11 mouse cellular contexts compared by ENCODE assay signal in genomic region chr11:101148751-101149150, GRCm38 (mm10). TPM values are rescaled to one million over a fixed set of nuclear protein-coding genes. Genes with fewer than 3 reads are reported as not detected.
A peak's percentile ranks its signal among the peaks of the same experiment; 100 is the strongest.
DNase-seq lines count a peak whose midpoint lies in the region; ATAC-seq lines count a peak whose summit lies in the region.
"Had no signal": no experiment of that assay in that cellular context is flagged by ENCODE, and none has a peak within 500 bp of the region (broad histone marks: within the 10 kb centered on the region; RNA-seq: fewer than 3 reads in every experiment).

No protein-coding gene starts in this region.

- 54% methylated on average over 10 of the region's 10 CpGs for WGBS in kidney, embryonic 14.5 days
- WGBS in embryonic facial prominence, embryonic 10.5 days: 69% methylated on average over 10 of the region's 10 CpGs
- WGBS in limb, embryonic 12.5 days: 65% methylated on average over 10 of the region's 10 CpGs

- H3K4me3 ChIP-seq in kidney, embryonic 14.5 days (ENCODE audit: low read length): no peak overlapping the region
- H3K4me3 ChIP-seq in embryonic facial prominence, embryonic 10.5 days: no peak overlapping the region
- H3K4me3 ChIP-seq in limb, embryonic 12.5 days (replicated peaks): no peak overlapping the region

- H3K9me3 ChIP-seq in kidney, embryonic 14.5 days (ENCODE audit: control insufficient read depth, low read length): no peaks in the 10 kb centered on the region
- H3K9me3 ChIP-seq in embryonic facial prominence, embryonic 10.5 days: no peaks in the 10 kb centered on the region
- H3K9me3 ChIP-seq in limb, embryonic 12.5 days: no peaks in the 10 kb centered on the region
- H3K9me3 ChIP-seq: G1E had no signal

- H3K27ac ChIP-seq in kidney, embryonic 14.5 days (ENCODE audit: low read depth, low read length): peak overlapping the region; percentile 90
- H3K27ac ChIP-seq in embryonic facial prominence, embryonic 10.5 days (replicated peaks): peak overlapping the region; percentile 76
- H3K27ac ChIP-seq in limb, embryonic 12.5 days: peak overlapping the region; percentile 83
- H3K27ac ChIP-seq: macrophage had no signal

- no peaks in the 10 kb centered on the region for H3K36me3 ChIP-seq in kidney, embryonic 14.5 days (ENCODE audit: control insufficient read depth, insufficient read depth, low read length)
- no peaks in the 10 kb centered on the region for H3K36me3 ChIP-seq in embryonic facial prominence, embryonic 10.5 days (replicated peaks)
- H3K36me3 ChIP-seq in limb, embryonic 12.5 days: no peaks in the 10 kb centered on the region
- H3K36me3 ChIP-seq: G1E had no signal

- H3K4me1 ChIP-seq in kidney, embryonic 14.5 days (ENCODE audit: control insufficient read depth, insufficient read depth, low read length): peaks cover 14% of the 10 kb centered on the region
- H3K4me1 ChIP-seq in embryonic facial prominence, embryonic 10.5 days: peaks cover 35% of the 10 kb centered on the region
- H3K4me1 ChIP-seq in limb, embryonic 12.5 days (replicated peaks): peaks cover 21% of the 10 kb centered on the region

- ATAC-seq in kidney, embryonic 14.5 days (ENCODE audit: low FRiP score, low TSS enrichment): no peak
- no peak for ATAC-seq in limb, embryonic 12.5 days (ENCODE audit: insufficient number of reproducible peaks, insufficient read depth, low FRiP score, low TSS enrichment, low read depth)

- 0 out of 2 replicates have a peak overlapping the region, but pooled peaks have one; percentile 18 for H3K9ac ChIP-seq in kidney, embryonic 14.5 days (ENCODE audit: low read depth, low read length)
- H3K9ac ChIP-seq in limb, embryonic 12.5 days (replicated peaks): no peak overlapping the region

- no peaks in the 10 kb centered on the region for H3K27me3 ChIP-seq in kidney, embryonic 14.5 days (ENCODE audit: control insufficient read depth, insufficient read depth, low read length)
- H3K27me3 ChIP-seq in embryonic facial prominence, embryonic 10.5 days (replicated peaks; ENCODE audit: low read depth, poor library complexity, severe bottlenecking): no peaks in the 10 kb centered on the region
- H3K27me3 ChIP-seq in limb, embryonic 12.5 days: no peaks in the 10 kb centered on the region

- no peak overlapping the region; the same call in 1 of the 2 replicates for H3K4me2 ChIP-seq in kidney, embryonic 14.5 days (replicated peaks; ENCODE audit: low read depth, low read length)
- 0 out of 2 replicates have a peak overlapping the region, but pooled peaks have one; percentile 1 for H3K4me2 ChIP-seq in limb, embryonic 12.5 days

- DNase-seq in kidney, postnatal 14 days: no peak
- DNase-seq in ZHBTc4 (ENCODE audit: low read depth, low spot score): peak; percentile 39
- no peak for DNase-seq in embryonic facial prominence, embryonic 10.5 days (ENCODE audit: low spot score)
- DNase-seq in B cell, adult 2 months: no peak
- no peak for DNase-seq in right cerebral cortex, adult 18-20 months
- DNase-seq: cerebellum, adult 11 months; kidney, adult 2 months had no signal

RNA-seq across cellular contexts. Expression of gene Tubg2, which starts 7.0 kb away (rescaled TPM):
- polyA plus RNA-seq in kidney, embryonic 14.5 days (2014; fragmentation: Nextera tagmentation; extraction: Ambion mirVana): 3.7 and 4.5 TPM in 2 replicates
- 4.9 and 5.7 TPM in 2 replicates for polyA plus RNA-seq in embryonic facial prominence, embryonic 10.5 days (2016; fragmentation: Nextera tagmentation; extraction: Ambion mirVana)
- 6.3 and 6.4 TPM in 2 replicates for polyA plus RNA-seq in limb, embryonic 12.5 days (2016; fragmentation: Nextera tagmentation; extraction: Ambion mirVana)
- polyA plus RNA-seq: G1E had no signal

RNA-seq across cellular contexts. Expression of gene Cntnap1, which starts 21.6 kb away (rescaled TPM):
- polyA plus RNA-seq in kidney, embryonic 14.5 days (2014; fragmentation: Nextera tagmentation; extraction: Ambion mirVana): 1.7 and 2.1 TPM in 2 replicates
- polyA plus RNA-seq in embryonic facial prominence, embryonic 10.5 days (2016; fragmentation: Nextera tagmentation; extraction: Ambion mirVana): 0.23 and 0.31 TPM in 2 replicates
- polyA plus RNA-seq in limb, embryonic 12.5 days (2016; fragmentation: Nextera tagmentation; extraction: Ambion mirVana): 0.24 and 0.27 TPM in 2 replicates

RNA-seq across cellular contexts. Expression of gene Plekhh3, which starts 22.4 kb away (rescaled TPM):
- 17.0 and 17.9 TPM in 2 replicates for polyA plus RNA-seq in kidney, embryonic 14.5 days (2014; fragmentation: Nextera tagmentation; extraction: Ambion mirVana)
- polyA plus RNA-seq in embryonic facial prominence, embryonic 10.5 days (2016; fragmentation: Nextera tagmentation; extraction: Ambion mirVana): 3.7 and 4.0 TPM in 2 replicates
- 5.3 and 7.0 TPM in 2 replicates for polyA plus RNA-seq in limb, embryonic 12.5 days (2016; fragmentation: Nextera tagmentation; extraction: Ambion mirVana)

RNA-seq across cellular contexts. Expression of gene Ccr10, which starts 26.5 kb away (rescaled TPM):
- 0.24 and 0.51 TPM in 2 replicates for polyA plus RNA-seq in kidney, embryonic 14.5 days (2014; fragmentation: Nextera tagmentation; extraction: Ambion mirVana)
- polyA plus RNA-seq in embryonic facial prominence, embryonic 10.5 days (2016; fragmentation: Nextera tagmentation; extraction: Ambion mirVana): 0.16 TPM in 1 of 2 replicates, not detected in the other
- 0.24 TPM in 1 of 2 replicates, not detected in the other for polyA plus RNA-seq in limb, embryonic 12.5 days (2016; fragmentation: Nextera tagmentation; extraction: Ambion mirVana)
- polyA plus RNA-seq: G1E, macrophage had no signal

RNA-seq across cellular contexts. Expression of gene Tubg1, which starts 29.0 kb away (rescaled TPM):
- 81.9 and 95.4 TPM in 2 replicates for polyA plus RNA-seq in kidney, embryonic 14.5 days (2014; fragmentation: Nextera tagmentation; extraction: Ambion mirVana)
- 135 and 142 TPM in 2 replicates for polyA plus RNA-seq in embryonic facial prominence, embryonic 10.5 days (2016; fragmentation: Nextera tagmentation; extraction: Ambion mirVana)
- polyA plus RNA-seq in limb, embryonic 12.5 days (2016; fragmentation: Nextera tagmentation; extraction: Ambion mirVana): 87.6 and 90.7 TPM in 2 replicates
